Comparison of ENCODE assay signal across 9 mouse cellular contexts in the genomic region with DNA sequence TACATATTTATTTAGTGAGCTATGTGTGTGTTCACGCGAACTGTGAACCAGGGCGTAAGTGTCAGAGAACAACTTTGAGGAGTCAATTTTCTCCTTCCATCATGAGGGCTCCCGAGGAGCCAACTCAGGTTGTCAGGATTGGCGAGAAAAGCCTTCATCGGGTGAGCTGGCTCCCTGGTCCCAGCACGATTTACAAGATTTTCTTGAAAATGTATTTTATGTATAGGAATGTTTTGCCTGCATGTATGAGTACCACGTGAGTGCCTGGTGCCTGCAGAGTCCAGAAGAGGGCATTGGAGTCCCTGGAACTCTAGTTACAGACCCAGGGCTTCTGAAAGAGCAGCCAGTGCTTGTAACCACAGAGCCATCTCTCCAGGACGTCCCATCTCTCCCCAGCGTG. TPM values are rescaled to one million over a fixed set of nuclear protein-coding genes. Genes with fewer than 3 reads are reported as not detected.
A peak's percentile ranks its signal among the peaks of the same experiment; 100 is the strongest.
DNase-seq lines count a peak whose midpoint lies in the region; ATAC-seq and TF ChIP-seq lines count a peak whose summit lies in the region.
"Had no signal": no experiment of that assay in that cellular context is flagged by ENCODE, and none has a peak within 500 bp of the region (broad histone marks: within the 10 kb centered on the region; RNA-seq: fewer than 3 reads in every experiment).

No protein-coding gene starts in this region.

- peak overlapping the region; percentile 66 for H3K4me2 ChIP-seq in embryonic facial prominence, embryonic 13.5 days
- peak overlapping the region; percentile 67 for H3K4me2 ChIP-seq in hindbrain, postnatal 0 days (ENCODE audit: low read depth, low read length)
- H3K4me2 ChIP-seq in liver, embryonic 16.5 days (ENCODE audit: low read depth, low read length), result peak overlapping the region; percentile 91

- TF ChIP-seq CTCF in hindbrain, postnatal 0 days (IDR thresholded peaks at IDR 0.05; ENCODE audit: low read depth), result no peak

- no peaks in the 10 kb centered on the region for H3K9me3 ChIP-seq in embryonic facial prominence, embryonic 13.5 days
- no peaks in the 10 kb centered on the region for H3K9me3 ChIP-seq in hindbrain, postnatal 0 days (ENCODE audit: low read length)
- H3K9me3 ChIP-seq in liver, embryonic 16.5 days (replicated peaks; ENCODE audit: control insufficient read depth, low read length), result no peaks in the 10 kb centered on the region

- no peaks in the 10 kb centered on the region for H3K27me3 ChIP-seq in embryonic facial prominence, embryonic 13.5 days
- H3K27me3 ChIP-seq in hindbrain, postnatal 0 days (ENCODE audit: insufficient read depth, low read length), result no peaks in the 10 kb centered on the region
- no peaks in the 10 kb centered on the region for H3K27me3 ChIP-seq in liver, embryonic 16.5 days (ENCODE audit: control insufficient read depth, insufficient read depth, low read depth, low read length)
- no peaks in the 10 kb centered on the region for H3K27me3 ChIP-seq in splenic B cell, adult 2 months (ENCODE audit: control insufficient read depth, insufficient read depth, low read length, poor library complexity, severe bottlenecking)

- H3K4me3 ChIP-seq in embryonic facial prominence, embryonic 13.5 days, result peak overlapping the region; percentile 71
- H3K4me3 ChIP-seq in hindbrain, postnatal 0 days (ENCODE audit: low read length), result peak overlapping the region; percentile 79
- H3K4me3 ChIP-seq in liver, embryonic 16.5 days (ENCODE audit: low read depth, low read length), result peak overlapping the region; percentile 76

- H3K4me1 ChIP-seq in embryonic facial prominence, embryonic 13.5 days, result peaks cover 2% of the 10 kb centered on the region; the same call in 1 of the 2 replicates
- H3K4me1 ChIP-seq in hindbrain, postnatal 0 days (ENCODE audit: insufficient read depth, low read length), result 0 out of 2 replicates have a peak, but pooled peaks cover 3% of the 10 kb centered on the region
- peaks cover 3% of the 10 kb centered on the region for H3K4me1 ChIP-seq in liver, embryonic 16.5 days (ENCODE audit: control insufficient read depth, low read depth, low read length)

- ATAC-seq in embryonic facial prominence, embryonic 13.5 days (ENCODE audit: insufficient number of reproducible peaks, insufficient read depth, low FRiP score, low TSS enrichment, low read depth), result no peak
- peak; percentile 39; the same call in 1 of the 2 replicates for ATAC-seq in hindbrain, postnatal 0 days
- ATAC-seq in liver, embryonic 16.5 days (ENCODE audit: low read depth), result peak; percentile 53

- peak; percentile 25 for DNase-seq in thymus, postnatal 4 days
- no peak for DNase-seq in thymus, postnatal 0 days (ENCODE audit: low spot score)
- peak; percentile 25 for DNase-seq in hindbrain, postnatal 0 days (ENCODE audit: low spot score)
- DNase-seq in splenic B cell, adult 2 months (ENCODE audit: low read depth, low spot score), result peak; percentile 32
- DNase-seq in MN1 (ENCODE audit: low spot score), result no peak
- no peak for DNase-seq in cerebellum, adult 9-11 months

- H3K9ac ChIP-seq in embryonic facial prominence, embryonic 13.5 days, result peak overlapping the region; percentile 66
- H3K9ac ChIP-seq in hindbrain, postnatal 0 days (replicated peaks; ENCODE audit: low read length), result no peak overlapping the region; the same call in 1 of the 2 replicates
- peak overlapping the region; percentile 62 for H3K9ac ChIP-seq in liver, embryonic 16.5 days (ENCODE audit: low read depth, low read length)

- H3K36me3 ChIP-seq in embryonic facial prominence, embryonic 13.5 days, result peaks cover 5% of the 10 kb centered on the region; the same call in 1 of the 2 replicates
- no peaks in the 10 kb centered on the region for H3K36me3 ChIP-seq in hindbrain, postnatal 0 days (ENCODE audit: insufficient read depth, low read length)
- H3K36me3 ChIP-seq in liver, embryonic 16.5 days (ENCODE audit: control insufficient read depth, insufficient read depth), result no peaks in the 10 kb centered on the region
- no peaks in the 10 kb centered on the region for H3K36me3 ChIP-seq in splenic B cell, adult 2 months (ENCODE audit: control insufficient read depth, insufficient read depth, low read length, poor library complexity, severe bottlenecking)

- H3K27ac ChIP-seq in embryonic facial prominence, embryonic 13.5 days, result peak overlapping the region; percentile 28; the same call in 1 of the 2 replicates
- no peak overlapping the region for H3K27ac ChIP-seq in hindbrain, postnatal 0 days
- H3K27ac ChIP-seq in liver, embryonic 16.5 days (ENCODE audit: low read length), result no peak overlapping the region

- 3% methylated on average over 10 of the region's 10 CpGs for WGBS in embryonic facial prominence, embryonic 13.5 days
- WGBS in hindbrain, postnatal 0 days, result 5% methylated on average over 10 of the region's 10 CpGs
- WGBS in liver, embryonic 16.5 days (ENCODE audit: insufficient replicate concordance), result 5% methylated on average over 10 of the region's 10 CpGs

RNA-seq across cellular contexts. Expression of a gene that starts 0.5 kb away (rescaled TPM):
- 7.4 and 10.0 TPM in 2 replicates for polyA plus RNA-seq in thymus, postnatal 0 days (2015; fragmentation: Nextera tagmentation; extraction: Ambion mirVana)
- 17.8 and 18.0 TPM in 2 replicates for polyA plus RNA-seq in embryonic facial prominence, embryonic 13.5 days (2015; fragmentation: Nextera tagmentation; extraction: Ambion mirVana)
- total RNA-seq in hindbrain, postnatal 0 days (2014; rRNA removed), result 7.5 and 12.3 TPM in 2 replicates
- 9.2 and 10.9 TPM in 2 replicates for polyA plus RNA-seq in hindbrain, postnatal 0 days (2015; fragmentation: Nextera tagmentation; extraction: Ambion mirVana)
- polyA plus RNA-seq in liver, embryonic 16.5 days (2015; fragmentation: Nextera tagmentation; extraction: Ambion mirVana), result 4.0 and 4.6 TPM in 2 replicates

RNA-seq across cellular contexts. Expression of a gene that starts 23.2 kb away (rescaled TPM):
- 0.15 and 0.17 TPM in 2 replicates for polyA plus RNA-seq in thymus, postnatal 0 days (2015; fragmentation: Nextera tagmentation; extraction: Ambion mirVana)
- polyA plus RNA-seq in embryonic facial prominence, embryonic 13.5 days (2015; fragmentation: Nextera tagmentation; extraction: Ambion mirVana), result not detected in 2 replicates
- total RNA-seq in hindbrain, postnatal 0 days (2014; rRNA removed), result not detected in 2 replicates
- not detected in 2 replicates for polyA plus RNA-seq in hindbrain, postnatal 0 days (2015; fragmentation: Nextera tagmentation; extraction: Ambion mirVana)
- polyA plus RNA-seq in liver, embryonic 16.5 days (2015; fragmentation: Nextera tagmentation; extraction: Ambion mirVana), result not detected in 2 replicates
- polyA plus RNA-seq: gonadal fat pad, adult 2 months had no signal

RNA-seq across cellular contexts. Expression of a gene that starts 48.1 kb away (rescaled TPM):
- 0.27 and 0.35 TPM in 2 replicates for polyA plus RNA-seq in thymus, postnatal 0 days (2015; fragmentation: Nextera tagmentation; extraction: Ambion mirVana)
- 0.10 and 0.20 TPM in 2 replicates for polyA plus RNA-seq in embryonic facial prominence, embryonic 13.5 days (2015; fragmentation: Nextera tagmentation; extraction: Ambion mirVana)
- total RNA-seq in hindbrain, postnatal 0 days (2014; rRNA removed), result 2.5 and 4.0 TPM in 2 replicates
- polyA plus RNA-seq in hindbrain, postnatal 0 days (2015; fragmentation: Nextera tagmentation; extraction: Ambion mirVana), result 1.8 and 2.4 TPM in 2 replicates
- polyA plus RNA-seq in liver, embryonic 16.5 days (2015; fragmentation: Nextera tagmentation; extraction: Ambion mirVana), result not detected in 2 replicates
- polyA plus RNA-seq: gonadal fat pad, adult 2 months had no signal

Comparison
In these comparisons a context has a peak if more than half of its experiments do, and no peak if none do; other contexts are left out.
1. DNase-seq: peak in thymus, postnatal 4 days (single experiment), hindbrain, postnatal 0 days (single experiment) and splenic B cell, adult 2 months (single experiment); none in thymus, postnatal 0 days (single experiment), MN1 (single experiment) and cerebellum, adult 9-11 months (single experiment).
2. Peak in every context shown above with its lines, with median percentiles within 50 percentile points of each other: H3K4me2 ChIP-seq and H3K4me3 ChIP-seq.